Mouse (Mus musculus) cerebellum, adult 9-10 months (tissue): ENCODE measurements at regions not wholly inside any gene's neighbourhood (a gene's known extent, or its start where the extent isn't known, plus 50 kb on each side); places are given as distances from the start of the nearest gene placed in this dataset.
A peak's percentile ranks its signal among the peaks of the same experiment; 100 is the strongest.

Source experiments
- DNase-seq: peaks from one replicate; pipeline ENCODE4 v3.0.0; 2022

- DNase-seq, result no peak
Measured at GRCm38 (mm10) chrX:13014051-13014450, 57.2 kb upstream of the Usp9x start.

GRCm38 (mm10) chrX:13013086-13013485 lies 58.2 kb upstream of the Usp9x start:
- DNase-seq, result no peak

- no peak for DNase-seq
Measured at GRCm38 (mm10) chrX:12990777-12991176, 80.5 kb upstream of the Usp9x start.

- no peak for DNase-seq
Measured at GRCm38 (mm10) chrX:12977676-12978075, 93.6 kb upstream of the Usp9x start.

GRCm38 (mm10) chrX:12968979-12969746 lies 102.1 kb upstream of the Usp9x start:
- DNase-seq, result no peak

- no peak for DNase-seq
Measured at GRCm38 (mm10) chrX:12959467-12960314, 111.6 kb upstream of the Usp9x start.

GRCm38 (mm10) chrX:12958873-12959272 lies 112.4 kb upstream of the Usp9x start:
- no peak for DNase-seq

- no peak for DNase-seq
Measured at GRCm38 (mm10) chrX:12950928-12951660, 120.2 kb upstream of the Usp9x start.

GRCm38 (mm10) chrX:12942451-12942850 lies 128.8 kb upstream of the Usp9x start:
- no peak for DNase-seq

GRCm38 (mm10) chrX:12936406-12937172 lies 134.7 kb upstream of the Usp9x start:
- peak; percentile 31 for DNase-seq

- DNase-seq, result no peak
Measured at GRCm38 (mm10) chrX:12933294-12933807, 137.9 kb upstream of the Usp9x start.

GRCm38 (mm10) chrX:12930242-12930641 lies 141.1 kb upstream of the Usp9x start:
- no peak for DNase-seq

- no peak for DNase-seq
Measured at GRCm38 (mm10) chrX:12927797-12928589, 143.3 kb upstream of the Usp9x start.

GRCm38 (mm10) chrX:12924705-12925644 lies 146.3 kb upstream of the Usp9x start:
- DNase-seq, result no peak

- no peak for DNase-seq
Measured at GRCm38 (mm10) chrX:12919576-12919975, 151.7 kb upstream of the Usp9x start.

GRCm38 (mm10) chrX:12917105-12917504 lies 154.2 kb upstream of the Usp9x start:
- DNase-seq, result no peak

- DNase-seq, result no peak
Measured at GRCm38 (mm10) chrX:12916684-12917083, 154.6 kb upstream of the Usp9x start.

GRCm38 (mm10) chrX:12900256-12900655 lies 138.4 kb upstream of the Med14 start:
- no peak for DNase-seq

GRCm38 (mm10) chrX:12891468-12891867 lies 129.6 kb upstream of the Med14 start:
- DNase-seq, result no peak

GRCm38 (mm10) chrX:12889482-12889808 lies 127.6 kb upstream of the Med14 start:
- DNase-seq, result no peak
